Mouse (Mus musculus): ENCODE data around the gene Tsga10. TPM values are rescaled to one million over a fixed set of nuclear protein-coding genes. Genes with fewer than 3 reads are reported as not detected.

The Tsga10 gene
- 1 to 10 TPM; 3.4 to 5.0 TPM for total RNA-seq (2021)
- long read RNA-seq, experiment 1, partial matches to known transcripts = 0 of 3 reads
- long read RNA-seq, experiment 1, other reads (novel, unspliced or antisense) = 2 of 3 reads
- long read RNA-seq, experiment 2, partial matches to known transcripts = 0 of 3 reads
- long read RNA-seq, experiment 2, other reads (novel, unspliced or antisense) = 2 of 3 reads

DNA sequence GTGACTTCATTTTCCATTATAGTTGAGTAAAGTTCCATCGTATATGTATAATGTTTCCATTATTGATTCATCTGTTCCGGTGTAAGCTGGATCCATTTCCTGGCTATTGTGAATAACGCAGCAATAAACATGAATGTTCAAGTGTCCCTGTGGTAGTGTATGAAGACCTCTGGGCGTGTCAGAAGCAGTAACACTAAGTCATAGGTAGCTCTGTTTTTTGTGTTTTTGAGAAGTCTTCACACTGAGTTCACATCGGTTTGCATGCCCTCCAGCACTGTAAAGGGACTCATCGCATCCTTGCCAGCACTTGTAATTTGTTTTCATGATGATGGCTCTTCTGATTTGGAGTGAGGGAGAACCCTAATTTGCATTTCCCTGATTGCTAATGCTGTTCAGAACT, at the start of gene Tsga10:
Gene Tsga10, minus strand, starts transcription at position 144 of the 400 bp plus-strand sequence.
- intact Hi-C loops (cut with DNase I) = loop anchor here (5.0 to 10.0 kb wide), 3 partner anchors 131 to 431 kb away; partner anchors contain the start of genes Coa5, Eif5b, Txndc9 and Unc50
- no peak for DNase-seq

DNA sequence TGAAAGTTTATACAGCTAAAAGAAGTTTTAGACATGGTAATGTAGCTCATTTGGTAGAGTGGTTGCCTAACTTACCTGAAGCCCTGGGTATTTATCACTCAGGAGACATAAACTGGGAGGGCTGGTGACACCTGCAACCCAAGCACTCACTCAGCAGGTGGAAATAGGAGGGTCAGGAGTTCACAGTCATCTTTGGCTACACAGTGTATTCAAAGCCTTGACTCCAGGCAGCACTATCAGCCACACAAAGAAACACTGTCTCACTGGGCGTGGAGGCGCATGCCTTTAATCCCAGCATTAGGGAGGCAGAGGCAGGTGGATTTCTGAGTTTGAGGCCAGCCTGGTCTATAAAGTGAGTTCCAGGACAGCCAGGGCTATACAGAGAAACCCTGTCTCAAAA, 46.5 kb upstream of the Tsga10 start:
- DNase-seq = no peak
- intact Hi-C loops (cut with DNase I) = no loop called here

DNA sequence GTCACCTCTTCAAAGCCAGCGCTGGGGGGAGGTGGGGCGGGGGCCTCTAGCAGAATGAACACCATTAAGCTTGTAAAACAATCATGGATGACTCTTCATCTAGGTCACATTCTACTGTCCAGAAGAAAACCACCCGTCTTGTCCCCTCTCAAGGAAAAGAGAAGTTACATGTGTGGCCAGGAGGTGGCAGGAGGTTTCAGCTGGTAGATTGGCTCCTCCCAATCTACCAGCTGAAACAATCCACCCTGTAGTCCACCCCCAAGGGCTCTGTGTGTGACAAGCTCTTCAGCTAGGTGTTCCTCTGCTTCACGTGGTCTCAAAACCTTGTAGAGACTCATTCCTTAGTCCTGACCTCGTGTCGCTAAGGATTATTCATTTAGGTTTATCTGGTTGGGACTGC, 36.9 kb upstream of the Tsga10 start:
- intact Hi-C loops (cut with DNase I) = no loop called here
- no peak for DNase-seq

DNA sequence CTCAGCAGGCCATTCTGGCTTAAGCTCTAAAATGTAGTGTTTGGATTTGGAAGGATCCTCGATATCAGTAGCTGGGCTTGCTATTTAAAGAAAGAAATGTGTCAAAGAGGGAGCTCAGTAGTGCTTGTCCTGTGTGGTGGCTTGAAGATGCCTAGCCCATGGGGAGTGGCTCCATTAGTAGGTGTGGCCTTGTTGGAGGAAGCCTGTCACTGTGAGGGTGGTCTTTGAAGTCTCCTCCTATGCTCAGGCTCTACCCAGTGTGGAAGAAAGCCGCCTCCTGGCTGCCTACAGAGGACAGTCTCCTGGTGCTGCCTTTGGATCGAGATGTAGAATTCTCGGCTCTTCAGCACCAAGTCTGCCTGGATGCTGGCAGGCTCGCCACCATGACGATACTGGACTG, 34.1 kb upstream of the Tsga10 start:
- DNase-seq = no peak
- intact Hi-C loops (cut with DNase I) = no loop called here

DNA sequence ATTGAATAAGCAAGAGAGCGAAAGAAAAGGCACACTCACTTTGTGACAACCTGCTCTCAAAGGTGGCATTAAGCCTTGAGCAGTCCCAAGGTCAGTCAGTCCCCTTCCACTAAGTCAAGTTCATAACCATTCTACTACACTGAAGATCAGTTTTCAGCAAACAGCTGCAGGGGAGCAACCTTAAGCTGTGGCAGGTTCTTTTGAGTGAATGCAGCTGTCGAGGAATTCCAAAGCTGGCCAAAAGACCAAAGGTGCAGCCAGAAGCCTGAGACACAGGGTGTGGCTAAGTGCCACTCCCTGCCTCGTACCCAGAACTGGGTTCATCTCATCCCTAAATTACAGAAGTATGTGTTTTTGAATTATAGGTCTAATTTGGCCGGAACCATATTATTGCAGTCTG, 33.6 kb upstream of the Tsga10 start:
- DNase-seq = no peak
- intact Hi-C loops (cut with DNase I) = loop anchor here (10.0 kb wide), 1 partner anchor 235 kb away; no protein-coding TSS in a partner anchor

DNA sequence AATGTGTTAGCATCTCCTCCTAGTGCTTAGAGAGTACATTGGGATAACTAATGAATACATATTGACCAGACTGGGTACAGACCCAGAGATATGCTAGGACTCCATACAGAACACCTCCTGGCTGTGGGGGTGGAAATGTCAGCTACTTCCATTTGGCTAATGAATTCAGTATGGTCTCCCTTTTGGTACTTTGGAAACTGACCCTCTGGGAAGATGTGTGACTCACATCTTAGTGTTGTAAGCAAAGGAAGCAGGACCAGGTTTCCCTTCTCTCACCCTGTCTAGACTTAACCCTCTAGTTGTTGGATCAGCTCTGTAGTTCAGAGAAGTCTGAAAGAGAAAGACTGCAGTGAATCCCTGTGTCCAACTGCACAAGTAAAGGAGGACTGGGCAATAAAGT, 28.4 kb upstream of the Tsga10 start:
- DNase-seq = no peak
- intact Hi-C loops (cut with DNase I) = loop anchor here (5.0 to 10.0 kb wide), 2 partner anchors 98 to 240 kb away; no protein-coding TSS in a partner anchor

DNA sequence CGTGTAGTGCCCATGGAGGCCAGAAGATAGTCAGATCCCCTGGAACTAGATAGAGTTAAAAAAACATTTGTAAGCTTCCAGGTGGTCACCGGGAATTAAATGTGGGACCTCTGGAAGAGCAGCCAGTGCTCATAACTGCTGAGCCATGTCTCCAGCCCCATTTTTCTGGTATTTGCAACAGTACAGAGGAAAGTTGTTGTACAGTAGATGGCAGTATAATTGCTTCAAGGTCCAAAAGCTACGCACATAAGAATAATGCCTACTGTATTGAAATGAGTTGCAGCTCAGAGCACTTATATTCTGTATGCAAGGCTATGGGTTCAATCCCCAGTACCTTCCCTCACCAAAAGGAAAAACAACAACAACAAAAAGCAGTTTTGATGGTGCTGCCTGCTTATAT, 25.2 kb upstream of the Tsga10 start:
- intact Hi-C loops (cut with DNase I) = loop anchor here (5.0 to 10.0 kb wide), 2 partner anchors 101 to 243 kb away; no protein-coding TSS in a partner anchor
- DNase-seq = no peak

DNA sequence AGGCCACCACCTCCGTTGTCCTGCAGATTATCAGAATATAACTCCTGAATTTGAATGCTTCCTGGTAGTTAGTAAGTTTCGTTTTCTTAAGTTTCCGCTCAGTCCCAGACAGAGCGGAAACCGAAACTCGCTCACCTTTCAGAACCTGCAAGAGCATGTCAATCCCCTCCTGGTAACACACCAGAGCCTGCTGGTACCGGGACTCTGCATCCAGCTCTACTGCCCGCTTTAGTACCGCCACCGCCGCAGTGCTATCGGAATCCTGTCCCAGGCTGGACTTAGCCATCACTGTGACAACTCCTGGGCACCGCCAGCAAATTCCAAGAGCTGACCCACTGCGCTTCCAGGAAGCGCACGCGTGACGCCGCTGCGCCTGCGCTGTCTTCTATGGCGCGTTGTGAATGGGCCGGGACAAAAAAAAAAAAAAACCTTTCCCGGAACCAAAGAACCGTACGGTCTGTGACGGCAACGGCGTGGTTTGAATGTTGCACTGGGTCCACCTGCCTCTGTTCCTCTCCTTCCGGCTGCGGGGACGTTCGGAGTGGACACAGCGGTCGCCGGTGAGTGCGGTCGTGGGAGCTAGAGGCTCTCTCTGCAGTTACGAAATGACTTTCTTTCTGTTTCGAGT, 23.9 kb upstream of the Tsga10 start, which contains the start of the genes Mitd1 and Mrpl30:
Gene Mitd1, minus strand, starts transcription at position 387 of the 628 bp plus-strand sequence.
Gene Mrpl30, plus strand, starts transcription at position 453 of the 628 bp plus-strand sequence.
- intact Hi-C loops (cut with DNase I) = loop anchor here (5.0 to 10.0 kb wide), 2 partner anchors 102 to 245 kb away; no protein-coding TSS in a partner anchor
- DNase-seq = peak; percentile 84 to 91

DNA sequence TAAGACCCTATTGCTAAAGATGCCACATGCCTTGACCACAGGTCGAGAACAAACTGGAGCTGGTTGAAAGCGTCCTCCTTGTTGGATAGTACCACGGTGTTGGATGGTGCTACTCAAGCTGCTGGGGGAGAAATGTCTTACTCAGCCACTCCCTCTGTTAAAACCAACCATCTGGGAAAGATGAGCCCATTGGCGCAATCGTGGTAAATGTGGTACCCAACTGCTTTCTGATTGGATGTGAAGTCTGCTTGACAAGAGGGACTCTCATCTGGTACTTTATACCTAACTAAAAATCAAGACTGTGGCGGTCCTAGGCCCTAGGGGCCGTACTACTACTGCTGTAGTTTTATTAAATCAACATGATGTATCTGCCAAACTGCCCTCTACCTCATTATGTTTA, 23.0 kb upstream of the Tsga10 start:
- DNase-seq = no peak
- intact Hi-C loops (cut with DNase I) = no loop called here

DNA sequence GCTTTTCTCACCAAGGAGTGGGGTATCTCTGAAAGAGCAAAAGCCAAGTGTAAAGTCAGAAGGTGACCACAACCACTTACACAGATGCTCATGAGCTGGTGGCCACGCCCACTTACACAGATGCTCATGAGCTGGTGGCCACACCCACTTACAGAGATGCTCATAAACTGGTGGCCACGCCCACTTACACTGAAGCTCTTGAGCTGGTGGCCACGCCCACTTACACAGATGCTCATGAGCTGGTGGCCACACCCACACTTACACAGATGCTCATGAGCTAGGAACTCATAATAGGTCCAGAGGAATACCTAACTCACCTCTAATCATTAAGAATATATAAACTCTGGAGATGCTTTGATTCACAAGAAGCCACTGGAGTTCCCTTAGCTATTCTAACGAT, 18.2 kb upstream of the Tsga10 start:
- DNase-seq = no peak
- intact Hi-C loops (cut with DNase I) = no loop called here

DNA sequence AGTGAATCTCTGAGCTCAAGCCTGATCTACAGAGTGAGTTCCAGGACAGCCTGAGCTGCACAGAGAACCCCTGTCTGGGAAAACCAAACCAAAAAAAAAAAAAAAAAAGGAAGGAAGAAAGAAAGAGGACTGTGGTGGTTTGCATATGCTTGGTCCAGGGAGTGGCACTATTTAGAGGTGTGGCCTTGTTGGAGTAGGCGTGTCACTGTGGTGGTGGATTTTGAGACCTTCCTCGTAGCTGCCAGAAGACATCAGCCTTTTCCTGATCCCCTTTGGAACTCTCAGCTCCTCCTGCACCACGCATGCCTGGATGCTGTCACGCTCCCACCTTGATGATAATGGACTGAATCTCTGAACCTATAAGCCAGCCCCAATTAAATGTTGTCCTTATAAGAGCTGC, 17.2 kb upstream of the Tsga10 start:
- intact Hi-C loops (cut with DNase I) = no loop called here
- DNase-seq = no peak

DNA sequence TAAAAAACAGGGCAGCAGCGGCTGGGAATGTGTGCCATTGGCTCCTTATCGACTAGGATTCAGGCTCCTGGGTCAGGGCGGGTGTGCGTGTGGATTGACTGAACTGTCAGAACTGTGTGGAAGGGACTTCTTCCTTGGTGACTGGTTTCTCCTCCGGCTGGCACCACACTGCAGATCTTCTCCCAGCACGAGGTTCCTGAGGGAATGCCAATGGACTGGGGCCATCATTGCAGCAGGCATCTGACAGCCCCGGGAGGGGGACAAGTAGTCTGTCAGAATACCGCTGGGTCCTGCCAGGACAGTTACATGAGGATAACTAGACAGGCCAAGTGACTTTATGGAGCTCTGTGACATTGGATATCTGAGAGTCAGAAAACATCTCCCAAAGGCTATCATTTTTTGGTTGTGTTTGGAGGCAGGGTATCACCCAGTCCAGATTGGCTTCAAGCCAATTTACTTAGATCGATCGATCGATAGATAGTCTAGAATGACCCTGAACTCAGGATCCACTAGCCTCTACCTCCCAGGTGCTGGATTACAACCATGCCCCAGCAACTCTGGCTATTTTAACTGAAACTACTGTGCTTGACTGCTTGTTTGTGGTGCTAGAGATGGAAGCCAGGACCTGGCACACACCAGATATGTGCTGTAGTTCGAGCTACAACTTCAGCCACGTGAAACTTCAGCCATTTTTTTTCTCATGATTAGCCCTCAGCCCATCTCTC, 11.7 kb upstream of the Tsga10 start:
- intact Hi-C loops (cut with DNase I) = no loop called here

DNA sequence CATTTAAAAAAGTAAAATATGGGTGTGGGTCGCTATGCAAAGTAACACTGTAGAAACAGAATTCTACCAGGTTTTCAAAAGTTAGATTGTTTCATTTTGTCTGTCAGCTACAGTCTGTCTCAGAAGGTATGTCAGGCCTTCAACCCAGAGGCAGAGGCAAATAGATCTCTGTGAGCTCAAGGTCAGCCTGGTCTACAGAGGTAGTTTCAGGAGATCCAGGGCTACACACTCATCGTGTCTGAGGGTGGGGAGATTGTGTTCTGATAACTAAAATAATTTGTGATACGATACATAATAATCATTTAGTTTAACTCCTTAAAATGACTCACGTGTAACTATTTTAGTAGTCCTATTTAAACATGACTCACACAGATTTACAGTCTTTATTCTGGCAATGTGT, 6.9 kb upstream of the Tsga10 start:
- intact Hi-C loops (cut with DNase I) = no loop called here
- no peak for DNase-seq

More for the DNA sequence above, 11.7 kb upstream of the Tsga10 start:
- DNase-seq = no peak

DNA sequence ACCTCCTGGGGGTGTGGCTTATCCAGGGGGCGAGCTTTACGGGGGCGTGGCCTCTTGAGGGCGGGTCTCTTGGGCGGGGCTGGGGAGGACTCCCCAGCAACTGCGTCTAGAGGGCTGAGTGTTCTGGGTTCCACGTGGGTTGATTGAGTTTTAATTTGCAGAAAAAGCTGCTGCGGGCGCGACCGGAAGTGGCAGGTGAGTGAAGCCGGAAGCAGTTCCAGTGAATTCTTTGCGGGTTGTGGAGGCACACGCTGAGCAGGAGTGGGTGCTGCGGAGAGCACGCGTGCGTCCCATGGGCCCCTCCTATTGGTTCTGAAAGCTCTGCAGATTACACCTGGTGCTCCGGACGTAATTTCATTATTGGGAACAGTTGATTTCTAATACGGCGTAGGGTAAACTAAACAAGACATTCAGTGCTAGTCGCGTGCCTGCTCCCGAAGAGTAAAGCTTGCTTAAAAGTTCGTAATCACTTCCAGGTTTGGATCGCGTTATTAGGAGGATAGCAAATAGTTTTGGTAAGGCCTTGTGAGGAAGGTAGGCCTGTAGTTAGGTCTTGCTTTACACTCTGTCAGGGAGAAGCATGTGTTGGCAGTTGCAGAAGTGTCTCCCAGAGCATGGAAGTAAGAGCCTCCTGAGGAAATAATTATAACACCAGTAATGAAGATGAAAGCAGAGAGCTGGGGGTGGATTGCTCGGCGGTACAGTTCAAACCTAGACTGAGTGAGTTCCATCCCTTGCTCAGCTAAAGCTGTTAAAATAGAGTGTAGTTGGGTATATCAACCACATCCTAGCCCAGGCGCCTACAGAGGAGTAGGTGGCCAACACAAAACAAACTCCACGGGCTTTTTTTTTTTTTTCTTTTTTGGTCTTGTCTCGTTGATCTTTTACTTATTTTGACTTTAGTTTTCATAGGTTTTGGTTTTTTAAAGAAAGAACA, 6.2 kb upstream of the Tsga10 start:
- intact Hi-C loops (cut with DNase I) = no loop called here
- DNase-seq = peak; percentile 62 to 64

DNA sequence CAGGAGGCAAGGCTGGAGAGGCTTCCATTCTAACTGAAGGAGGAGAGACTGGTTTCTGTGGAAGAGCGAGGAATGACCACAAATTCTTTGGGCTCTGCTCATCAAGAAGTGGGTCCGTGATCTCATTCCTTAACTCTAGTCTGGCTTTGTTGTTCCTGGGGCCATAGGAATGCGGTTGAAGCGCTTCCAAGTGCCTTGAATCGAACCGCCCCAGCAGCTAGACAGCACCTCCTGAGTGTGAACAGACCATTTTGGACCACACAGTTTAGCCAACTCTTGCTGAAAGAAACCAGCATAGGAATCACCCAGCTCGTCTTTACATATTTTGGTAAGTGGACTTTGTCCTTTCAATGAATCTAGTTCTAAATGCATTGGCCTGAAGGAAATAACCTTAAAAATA, 5.5 kb upstream of the Tsga10 start, which contains the start of gene Lipt1:
Gene Lipt1, plus strand, starts transcription at position 35 of the 400 bp plus-strand sequence.
- DNase-seq = no peak
- intact Hi-C loops (cut with DNase I) = no loop called here

DNA sequence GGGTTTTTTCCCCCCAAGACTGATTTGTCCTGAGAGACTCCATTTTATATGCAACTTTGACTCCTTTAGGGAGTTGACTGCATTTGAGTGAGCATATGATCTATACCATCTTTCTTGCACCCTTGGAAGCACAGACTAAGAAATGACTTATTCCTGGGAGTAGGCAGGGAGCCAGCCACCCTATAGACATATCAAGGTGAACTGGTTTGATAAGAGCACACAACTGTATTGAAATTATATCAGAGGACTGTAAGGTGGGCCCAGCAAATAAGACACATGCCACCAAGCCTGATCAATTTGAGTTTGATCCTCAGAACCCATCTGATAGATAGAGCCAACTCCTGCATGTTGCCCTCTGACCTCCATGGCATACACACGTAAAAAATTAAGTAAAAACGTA, 3.1 kb upstream of the Tsga10 start:
- no peak for DNase-seq
- intact Hi-C loops (cut with DNase I) = loop anchor here (5.0 to 10.0 kb wide), 3 partner anchors 128 to 435 kb away; partner anchors contain the start of genes Coa5, Eif5b, Txndc9 and Unc50

DNA sequence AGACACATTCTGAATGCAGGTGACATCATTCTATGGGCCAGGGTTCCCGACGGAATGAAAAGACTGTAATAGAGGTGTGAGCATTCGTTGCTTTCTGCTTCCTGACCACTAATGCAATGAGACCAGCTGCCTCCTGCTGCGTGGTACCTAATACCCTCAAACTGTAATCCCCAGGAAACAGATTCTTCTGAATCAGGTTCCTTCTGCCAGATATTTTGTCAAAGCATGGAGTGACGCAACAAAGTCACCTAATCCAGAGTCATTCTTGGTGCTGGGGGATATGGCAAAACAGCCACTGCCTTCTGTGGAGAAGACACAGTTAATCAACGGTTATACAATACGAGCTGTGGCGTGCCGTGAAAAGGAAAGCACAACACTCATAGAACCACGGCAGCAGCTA, 2.4 kb upstream of the Tsga10 start:
- DNase-seq = no peak
- intact Hi-C loops (cut with DNase I) = loop anchor here (5.0 to 10.0 kb wide), 3 partner anchors 129 to 434 kb away; partner anchors contain the start of genes Coa5, Eif5b, Txndc9 and Unc50

DNA sequence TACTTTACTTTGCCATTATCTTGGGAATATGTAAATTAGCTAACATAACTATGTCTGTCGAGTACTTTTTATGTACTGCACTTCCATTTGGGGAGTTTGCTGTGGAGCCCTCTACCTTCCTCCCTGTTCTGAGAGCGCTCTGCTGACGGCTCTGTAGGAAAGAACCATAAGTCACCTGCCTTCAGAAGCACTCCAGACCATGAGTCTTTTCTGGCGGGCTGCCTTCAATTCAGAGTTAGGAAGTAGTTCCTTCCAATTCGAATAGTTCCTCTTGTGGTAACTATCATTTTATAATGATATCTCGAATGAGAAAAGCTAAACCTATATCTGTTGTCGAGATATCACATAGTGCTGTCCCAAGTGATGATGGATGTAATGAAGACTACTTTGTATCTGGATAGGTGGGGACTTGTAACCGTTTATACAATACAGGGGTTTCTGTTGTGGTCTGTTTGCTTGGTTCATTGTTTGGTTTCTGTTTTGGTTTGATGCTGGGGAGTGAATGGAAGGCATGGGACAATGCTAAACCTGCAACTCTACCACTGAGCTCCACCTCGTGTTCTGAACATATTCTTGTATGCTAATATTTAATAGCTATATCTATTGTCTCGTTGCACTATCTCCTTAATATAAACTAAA, 1.6 kb upstream of the Tsga10 start:
- no peak for DNase-seq
- intact Hi-C loops (cut with DNase I) = loop anchor here (5.0 to 10.0 kb wide), 3 partner anchors 129 to 433 kb away; partner anchors contain the start of genes Coa5, Eif5b, Txndc9 and Unc50

DNA sequence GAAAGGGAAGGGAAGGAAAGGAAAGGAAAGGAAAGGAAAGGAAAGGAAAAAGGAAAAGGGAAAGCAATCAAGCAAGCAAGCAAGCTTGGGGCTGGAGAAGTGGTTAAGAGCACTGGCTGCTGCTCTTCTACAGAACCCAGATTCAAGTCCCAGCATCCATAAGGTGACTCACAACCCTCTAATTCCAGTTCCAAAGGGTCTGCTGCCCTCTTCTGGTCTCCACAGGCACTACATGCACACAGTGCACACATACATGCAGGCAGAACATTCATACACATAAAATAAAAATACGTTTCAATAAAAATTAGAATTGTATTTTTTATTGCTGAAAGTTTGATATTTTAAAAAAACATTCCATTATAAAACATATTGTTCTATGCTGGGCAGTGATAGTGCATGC, 827 bp upstream of the Tsga10 start:
- intact Hi-C loops (cut with DNase I) = loop anchor here (5.0 to 10.0 kb wide), 3 partner anchors 130 to 432 kb away; partner anchors contain the start of genes Coa5, Eif5b, Txndc9 and Unc50
- DNase-seq = peak in 1 of 2 experiments; percentile 13
